Mouse (Mus musculus) frontal cortex, postnatal 14 days (tissue): Measurements from ENCODE around the gene Sycn.

Source experiments
- DNase-seq, 2 experiments: peaks; one replicate each; pipeline ENCODE4 v3.0.0; 2022; ENCODE audit warnings: low spot score in 2 of 2

The Sycn gene

GRCm38 (mm10) chr7:28585001-28585400, 44.3 kb downstream of the Sycn start:
- DNase-seq: no peak

DNA sequence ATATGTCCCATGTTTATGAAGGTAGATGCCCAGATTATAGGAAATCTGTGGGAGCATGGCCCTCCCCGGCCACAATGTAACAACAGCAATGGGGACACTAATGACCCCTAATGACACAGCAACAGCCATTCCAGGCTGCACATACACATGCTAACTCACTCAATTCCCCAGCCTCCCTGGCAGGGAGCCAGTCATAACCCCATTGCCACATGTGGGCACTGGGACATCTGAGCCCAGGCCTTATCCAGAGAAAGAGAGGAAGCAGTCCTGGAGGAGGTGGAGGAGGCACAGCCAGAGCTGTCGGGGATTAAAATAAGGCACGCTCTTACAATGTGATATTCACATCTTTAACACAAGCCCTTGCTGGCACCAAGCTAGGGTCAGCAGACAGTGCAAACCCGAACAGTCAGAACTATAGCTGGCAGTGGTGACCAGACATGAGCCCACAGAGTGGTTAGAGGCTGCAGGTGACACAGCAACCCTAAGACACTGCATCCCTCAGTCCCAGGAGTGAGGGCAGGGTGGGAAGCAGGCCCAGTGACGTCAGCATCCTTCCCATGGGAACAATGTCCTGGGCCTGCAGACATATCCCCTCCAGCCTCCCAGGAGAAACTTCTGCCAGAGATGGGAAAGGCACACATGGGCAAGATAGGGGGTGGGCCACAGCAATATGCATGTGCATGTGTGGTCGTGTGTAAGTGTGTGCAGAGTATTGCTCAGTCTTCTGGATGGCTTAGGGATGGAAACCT, 46.2 kb downstream of the Sycn start:
- DNase-seq: no peak

DNA sequence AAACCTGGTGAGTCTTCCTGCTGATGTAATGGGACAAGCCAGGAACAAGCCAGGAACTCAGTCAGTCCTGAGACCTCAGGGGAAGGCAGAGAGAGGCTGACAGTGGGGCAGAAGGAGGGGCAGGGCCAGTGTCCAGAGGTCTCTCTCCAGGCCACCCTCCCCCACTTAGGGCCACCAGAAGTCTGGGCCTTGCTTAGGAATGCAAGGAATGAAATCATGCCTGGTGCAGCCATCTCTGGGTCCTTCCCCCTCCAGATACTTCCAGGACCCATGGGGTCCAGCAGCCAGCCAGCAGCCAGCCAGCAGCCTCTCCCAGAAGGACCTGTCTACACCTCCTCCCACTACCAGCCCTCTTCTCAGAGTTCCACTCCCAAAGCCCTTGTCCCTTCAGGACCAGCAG, 47.0 kb downstream of the Sycn start:
- DNase-seq: no peak
